Mouse (Mus musculus) layer of hippocampus, postnatal 36 days (tissue): ENCODE measurements around the gene Pisd. TPM values are rescaled to one million over a fixed set of nuclear protein-coding genes. Genes with fewer than 3 reads are reported as not detected.

ENCODE experiments used
- DNase-seq, 2 experiments: peaks; one replicate each; pipeline ENCODE4 v3.0.0; 2022
- total RNA-seq, 2 experiments: library from RNA; stranded (reverse); gene quantifications; 2 replicates each; pipeline ENCODE4 v1.2.3; 2021

Gene Pisd
- total RNA-seq, 2 experiments from 2014 or later, result 64.1 to 68.3 TPM

- no peak for DNase-seq
Measured at GRCm38 (mm10) chr5:32706226-32706780, 79.1 kb downstream of the Pisd start.

GRCm38 (mm10) chr5:32697208-32697867 lies 88.1 kb downstream of the Pisd start:
- DNase-seq, result no peak

GRCm38 (mm10) chr5:32693411-32693810 lies 92.0 kb downstream of the Pisd start:
- DNase-seq, result no peak

Other genes with a start within 250 kb of the Pisd start
- 10 to 100 TPM; 12.8 to 13.9 TPM for gene Yes1, start 174.5 kb downstream of the Pisd start, total RNA-seq
- gene Gm20671, start 41.5 kb upstream of the Pisd start, total RNA-seq, result not detected
- gene Prr14l, start 68.6 kb upstream of the Pisd start, total RNA-seq, result 10 to 100 TPM; 54.6 to 58.2 TPM
- 10 to 100 TPM; 64.3 to 69.0 TPM for gene Depdc5, start 78.1 kb upstream of the Pisd start, total RNA-seq
- gene Ywhah, start 233.2 kb upstream of the Pisd start, total RNA-seq, result 1,000 to 10,000 TPM; 1,183 to 1,342 TPM